Comparison of ENCODE assay signal across 8 mouse cellular contexts in genomic region chr10:125264938-125265337, GRCm38 (mm10).
DNase-seq lines count a peak whose midpoint lies in the region; ATAC-seq and TF ChIP-seq lines count a peak whose summit lies in the region.

No protein-coding gene starts in this region.

- DNase-seq in midbrain, embryonic 10.5 days (ENCODE audit: low spot score): peak; percentile 32
- DNase-seq in cerebellum, adult 2 months: peak; percentile 55 to 61
- peak; percentile 49 for DNase-seq in forelimb bud, embryonic 11.5 days (ENCODE audit: low read depth, low spot score)
- DNase-seq in kidney, adult 18-20 months: peak; percentile 56
- DNase-seq in left cerebral cortex, postnatal 36 days (ENCODE audit: low spot score in 2 of 2): peak; percentile 36 to 46
- peak; percentile 61 for DNase-seq in midbrain, embryonic 14.5 days
- DNase-seq in thymus, postnatal 4 days: peak; percentile 70

- no peak overlapping the region for H3K4me3 ChIP-seq in midbrain, embryonic 10.5 days
- no peak overlapping the region for H3K4me3 ChIP-seq in midbrain, embryonic 15.5 days
- no peak overlapping the region for H3K4me3 ChIP-seq in cerebellum, adult 2 months (replicated peaks; ENCODE audit: insufficient read depth, low read depth, low read length)
- no peak overlapping the region for H3K4me3 ChIP-seq in midbrain, embryonic 14.5 days (replicated peaks; ENCODE audit: low read depth, low read length)

- no peak for TF ChIP-seq POLR2A in cerebellum, adult 2 months (IDR thresholded peaks at IDR 0.05; ENCODE audit: borderline replicate concordance, insufficient read depth, low read length)

- H3K9ac ChIP-seq in midbrain, embryonic 15.5 days: no peak overlapping the region
- H3K9ac ChIP-seq in midbrain, embryonic 14.5 days (replicated peaks; ENCODE audit: low read length): no peak overlapping the region

- 58% methylated on average over 4 of the region's 4 CpGs for WGBS in midbrain, embryonic 10.5 days
- WGBS in midbrain, embryonic 15.5 days: 66% methylated on average over 4 of the region's 4 CpGs
- 66% methylated on average over 4 of the region's 4 CpGs for WGBS in cerebellum, adult 2 months
- WGBS in midbrain, embryonic 14.5 days: 67% methylated on average over 4 of the region's 4 CpGs

- intact Hi-C loops in left cerebral cortex, postnatal 36 days (cut with DNase I): loop anchor here (2.0 to 5.0 kb wide), 2 partner anchors 128 to 232 kb away; no protein-coding TSS in a partner anchor

- no peak overlapping the region for H3K4me2 ChIP-seq in midbrain, embryonic 15.5 days
- H3K4me2 ChIP-seq in midbrain, embryonic 14.5 days (ENCODE audit: low read length): no peak overlapping the region

- TF ChIP-seq CTCF in cerebellum, adult 2 months (IDR thresholded peaks at IDR 0.05; ENCODE audit: borderline replicate concordance, insufficient read depth, low read depth, low read length): peak; percentile 82

- no peak overlapping the region for H3K27ac ChIP-seq in midbrain, embryonic 10.5 days (replicated peaks)
- no peak overlapping the region for H3K27ac ChIP-seq in midbrain, embryonic 15.5 days
- no peak overlapping the region for H3K27ac ChIP-seq in cerebellum, adult 2 months (ENCODE audit: insufficient read depth, low read length)
- H3K27ac ChIP-seq in midbrain, embryonic 14.5 days (replicated peaks; ENCODE audit: low read depth, low read length): no peak overlapping the region

- H3K4me1 ChIP-seq in midbrain, embryonic 10.5 days: no peaks in the 10 kb centered on the region
- no peaks in the 10 kb centered on the region for H3K4me1 ChIP-seq in midbrain, embryonic 15.5 days
- peaks cover 9% of the 10 kb centered on the region for H3K4me1 ChIP-seq in cerebellum, adult 2 months (ENCODE audit: control insufficient read depth, insufficient read depth, low read length)
- no peaks in the 10 kb centered on the region for H3K4me1 ChIP-seq in midbrain, embryonic 14.5 days (ENCODE audit: control insufficient read depth, insufficient read depth, low read length)

- H3K9me3 ChIP-seq in midbrain, embryonic 10.5 days (replicated peaks): no peaks in the 10 kb centered on the region
- no peaks in the 10 kb centered on the region for H3K9me3 ChIP-seq in midbrain, embryonic 15.5 days
- no peaks in the 10 kb centered on the region for H3K9me3 ChIP-seq in midbrain, embryonic 14.5 days (ENCODE audit: control insufficient read depth, low read length)

- no peak for ATAC-seq in midbrain, embryonic 15.5 days (replicated peaks)
- no peak for ATAC-seq in midbrain, embryonic 14.5 days (ENCODE audit: low FRiP score, low TSS enrichment)

- H3K36me3 ChIP-seq in midbrain, embryonic 10.5 days: no peaks in the 10 kb centered on the region
- no peaks in the 10 kb centered on the region for H3K36me3 ChIP-seq in midbrain, embryonic 15.5 days (replicated peaks)
- H3K36me3 ChIP-seq in midbrain, embryonic 14.5 days (ENCODE audit: control insufficient read depth, insufficient read depth, low read length): no peaks in the 10 kb centered on the region

- H3K27me3 ChIP-seq in midbrain, embryonic 10.5 days (ENCODE audit: low read depth, poor library complexity, severe bottlenecking): no peaks in the 10 kb centered on the region
- H3K27me3 ChIP-seq in midbrain, embryonic 15.5 days (replicated peaks): no peaks in the 10 kb centered on the region
- no peaks in the 10 kb centered on the region for H3K27me3 ChIP-seq in cerebellum, adult 2 months (ENCODE audit: control insufficient read depth, insufficient read depth, low read length)
- no peaks in the 10 kb centered on the region for H3K27me3 ChIP-seq in midbrain, embryonic 14.5 days (ENCODE audit: control insufficient read depth, insufficient read depth, low read length)
